Mouse (Mus musculus) G1E (cell line): ENCODE results near the gene Heatr5a.

Source experiments
- CTCF ChIP-seq: IDR thresholded peaks from 2 replicates; pipeline ENCODE4 v1.5.1; 2012; ENCODE audit warnings: low read depth, low read length, inconsistent platforms, mixed read lengths
- GATA1 ChIP-seq: IDR thresholded peaks from 2 replicates; pipeline ENCODE4 v1.6.1; 2012; ENCODE audit warnings: borderline replicate concordance, low read length, inconsistent platforms, mixed read lengths
- TAL1 ChIP-seq: conservative IDR thresholded peaks from 2 replicates; pipeline ENCODE4 v1.6.1; 2012; ENCODE audit warnings: low read depth, low read length, inconsistent platforms, mixed read lengths

DNA sequence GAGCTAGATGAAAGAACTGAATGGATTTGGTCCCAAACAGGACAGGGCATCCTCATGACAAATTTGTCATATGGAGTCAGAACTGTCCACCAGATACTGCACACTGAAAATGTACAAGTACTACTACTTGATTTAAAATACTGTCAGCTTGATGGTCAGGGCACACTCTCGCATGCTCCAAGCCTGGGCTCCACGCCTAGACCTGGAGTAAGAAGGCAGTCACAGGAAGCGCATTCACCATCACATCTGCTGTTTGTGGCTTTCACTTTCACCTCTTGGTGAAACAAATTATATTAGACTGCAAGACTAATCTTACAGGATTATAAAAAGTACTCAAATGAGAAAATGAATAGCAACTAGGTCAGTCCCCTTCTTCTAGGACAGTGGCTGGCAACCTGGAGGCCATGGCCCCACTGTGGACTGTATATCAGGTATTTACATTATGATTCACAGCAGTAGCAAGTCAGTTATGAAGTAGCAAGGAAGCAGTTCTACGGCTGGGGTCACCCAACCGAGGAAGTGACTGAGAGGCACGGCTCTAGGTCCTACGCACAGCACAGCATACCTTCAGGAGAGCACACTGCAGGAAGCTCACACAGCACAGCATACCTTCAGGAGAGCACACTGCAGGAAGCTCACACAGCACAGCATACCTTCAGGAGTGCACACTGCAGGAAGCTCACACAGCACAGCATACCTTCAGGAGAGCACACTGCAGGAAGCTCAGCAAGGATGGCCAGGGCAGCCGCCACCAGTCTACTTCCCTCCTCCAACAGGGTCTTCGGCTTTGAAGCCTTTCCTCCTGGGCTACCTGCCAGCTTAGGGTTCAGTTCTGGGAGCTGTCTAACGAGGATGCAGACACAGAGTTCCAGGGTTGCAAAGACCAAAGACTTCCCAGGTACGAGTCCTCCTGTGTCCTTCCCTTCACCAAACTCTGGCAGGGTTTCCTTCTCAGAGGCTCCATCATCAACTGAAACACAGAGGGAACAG lies 83.5 kb downstream of the Heatr5a start:
- TF ChIP-seq CTCF = no peak
- no peak for TF ChIP-seq TAL1
- TF ChIP-seq GATA1 = no peak
